Mouse (Mus musculus) adrenal gland, postnatal 4 days (tissue): ENCODE measurements around the gene Gm10320. TPM values are rescaled to one million over a fixed set of nuclear protein-coding genes. Genes with fewer than 3 reads are reported as not detected.

Source experiments
- DNase-seq, 2 experiments: peaks; one replicate each; pipeline ENCODE4 v3.0.0; 2021 to 2022; ENCODE audit warnings: low spot score in 2 of 2, mixed read lengths in 2 of 2
- total RNA-seq, 2 experiments: library from RNA; stranded (reverse); gene quantifications; 2 replicates each; pipeline ENCODE4 v1.2.3; 2021

Gene Gm10320
- total RNA-seq, 2 experiments from 2014 or later = 0.68 TPM; not detected in 1

- no peak for DNase-seq
These were observed 21.5 kb downstream of the Gm10320 start for GRCm38 (mm10) chr13:98470321-98470720.

- no peak for DNase-seq
These were observed 21.9 kb downstream of the Gm10320 start for GRCm38 (mm10) chr13:98469916-98470315.

DNA sequence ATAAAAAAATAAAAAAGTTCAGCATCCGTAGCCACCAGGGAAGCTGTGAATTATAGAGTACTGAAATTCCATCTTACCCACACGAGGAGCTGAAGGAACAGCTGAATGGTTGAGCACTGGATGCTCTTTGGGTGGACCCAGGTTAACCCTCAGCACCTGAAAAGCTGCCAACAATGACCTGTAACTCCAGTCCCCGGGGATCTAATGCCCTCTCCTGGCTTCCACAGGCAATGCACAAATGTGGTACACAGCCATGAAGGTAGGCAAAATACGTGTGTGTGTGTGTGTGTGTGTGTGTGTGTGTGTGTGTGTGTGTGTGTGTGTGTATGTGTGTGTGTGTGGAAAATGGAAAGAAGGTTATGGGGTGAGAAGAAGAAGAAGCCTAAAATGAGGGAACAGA lies 30.3 kb downstream of the Gm10320 start:
- no peak for DNase-seq

DNA sequence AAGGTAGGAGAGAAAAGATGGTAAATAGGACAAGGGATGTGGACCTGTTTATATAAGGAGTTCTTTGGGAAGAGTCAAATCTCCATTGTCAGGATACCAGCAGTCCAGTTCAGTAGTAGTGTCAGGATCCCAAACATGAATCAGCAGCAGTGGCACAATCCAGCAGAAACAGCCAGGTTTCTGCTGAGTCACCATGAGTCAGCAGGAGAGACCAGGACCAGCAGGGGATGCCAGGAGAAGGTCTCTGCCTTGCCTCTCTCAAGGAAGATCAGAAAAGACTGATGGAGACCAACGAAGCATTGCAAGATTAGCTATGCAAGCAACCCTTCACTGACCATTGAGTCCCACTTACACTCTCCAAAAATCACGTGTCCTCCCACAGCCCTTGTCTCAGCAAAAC lies 35.4 kb downstream of the Gm10320 start:
- no peak for DNase-seq

DNA sequence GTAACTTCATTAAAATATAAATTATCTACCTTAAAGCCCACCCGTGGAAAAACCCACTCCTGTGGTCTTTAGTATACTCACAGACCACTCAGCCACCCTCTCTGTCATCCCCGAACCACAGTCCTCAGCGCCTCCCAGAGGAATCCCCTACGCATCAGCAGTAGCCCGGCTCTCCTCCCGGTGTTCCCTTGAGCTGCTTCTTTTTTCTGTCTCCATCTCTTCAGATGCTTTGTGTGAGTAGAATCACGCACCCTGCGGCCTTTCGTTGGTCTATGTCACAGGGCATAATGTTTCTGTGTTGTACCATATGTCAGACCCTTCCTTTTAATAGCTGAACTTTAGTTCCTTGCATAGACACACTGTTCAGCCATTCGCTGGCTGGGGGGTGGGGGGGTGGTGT lies 36.2 kb downstream of the Gm10320 start:
- DNase-seq = no peak

DNA sequence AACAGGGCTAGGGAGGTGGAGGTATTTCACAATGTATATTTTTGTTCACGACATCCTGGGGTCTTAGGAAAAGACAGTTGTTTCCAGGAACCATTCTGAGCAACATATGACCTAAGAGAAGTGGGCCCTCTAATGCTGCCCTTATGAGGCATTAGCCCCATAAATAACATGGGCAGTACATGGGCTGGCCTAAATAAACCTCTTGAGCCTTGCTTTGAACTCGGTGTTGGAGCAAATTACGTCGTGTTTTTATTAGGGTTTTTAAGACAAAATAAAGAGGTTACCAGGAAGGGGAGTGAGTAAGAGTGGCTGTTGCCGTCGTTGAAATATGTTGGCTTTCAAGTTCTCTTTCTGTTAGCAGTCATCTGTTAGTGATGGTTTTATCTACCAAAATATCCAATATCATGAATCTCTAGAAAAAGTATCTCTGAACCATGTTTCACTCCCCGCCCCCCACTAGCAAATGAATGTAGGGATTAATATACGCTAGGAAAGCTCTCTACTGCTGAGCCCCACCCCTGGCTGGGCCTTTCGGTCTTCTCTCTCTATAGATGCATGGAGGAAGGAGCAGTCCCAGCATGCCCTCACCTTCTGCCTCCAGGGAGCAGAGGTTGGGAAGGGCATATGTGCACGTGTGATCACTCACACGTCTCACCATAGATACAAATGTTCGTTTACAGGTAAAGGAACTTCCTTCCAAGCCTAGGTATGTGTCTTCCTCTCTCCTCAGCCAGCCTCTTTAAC lies 37.4 kb downstream of the Gm10320 start:
- DNase-seq = no peak

GRCm38 (mm10) chr13:98453146-98453545 lies 38.7 kb downstream of the Gm10320 start:
- no peak for DNase-seq

DNA sequence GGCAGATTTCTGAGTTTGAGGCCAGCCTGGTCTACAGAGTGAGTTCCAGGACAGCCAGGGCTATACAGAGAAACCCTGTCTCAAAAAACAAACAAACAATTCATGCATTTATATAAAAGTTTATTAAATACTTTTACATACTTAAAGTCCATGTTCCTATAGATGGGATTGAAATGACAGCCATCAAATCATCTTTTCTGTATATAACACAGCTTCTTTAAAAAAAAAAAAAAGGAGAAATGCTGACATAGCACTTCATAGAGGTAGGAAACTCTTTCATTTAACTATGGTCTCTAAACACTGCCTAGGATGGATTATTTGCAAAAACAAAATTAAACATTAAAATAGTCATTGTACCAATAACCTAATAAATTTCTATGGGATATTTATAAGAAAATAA lies 43.1 kb downstream of the Gm10320 start:
- no peak for DNase-seq

DNA sequence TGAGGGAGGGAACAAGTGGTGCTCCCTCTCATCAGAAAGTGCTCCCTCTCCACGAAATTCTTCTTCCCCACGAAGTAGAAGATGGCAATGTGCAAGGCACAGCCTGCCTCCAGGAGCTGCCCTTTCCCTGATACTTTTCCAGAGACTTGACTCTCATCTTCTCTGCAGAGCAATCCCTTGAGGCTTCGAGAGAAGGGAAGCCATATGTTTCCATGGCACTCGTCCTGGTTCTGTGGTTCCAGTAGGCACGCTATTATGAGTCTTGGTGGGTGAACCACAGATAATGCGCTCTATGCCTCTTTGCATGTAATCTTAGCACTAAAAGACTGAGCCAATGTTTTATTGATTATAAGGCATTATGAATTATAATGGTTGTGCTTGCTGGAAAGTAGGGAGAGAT lies 44.1 kb downstream of the Gm10320 start:
- no peak for DNase-seq

DNA sequence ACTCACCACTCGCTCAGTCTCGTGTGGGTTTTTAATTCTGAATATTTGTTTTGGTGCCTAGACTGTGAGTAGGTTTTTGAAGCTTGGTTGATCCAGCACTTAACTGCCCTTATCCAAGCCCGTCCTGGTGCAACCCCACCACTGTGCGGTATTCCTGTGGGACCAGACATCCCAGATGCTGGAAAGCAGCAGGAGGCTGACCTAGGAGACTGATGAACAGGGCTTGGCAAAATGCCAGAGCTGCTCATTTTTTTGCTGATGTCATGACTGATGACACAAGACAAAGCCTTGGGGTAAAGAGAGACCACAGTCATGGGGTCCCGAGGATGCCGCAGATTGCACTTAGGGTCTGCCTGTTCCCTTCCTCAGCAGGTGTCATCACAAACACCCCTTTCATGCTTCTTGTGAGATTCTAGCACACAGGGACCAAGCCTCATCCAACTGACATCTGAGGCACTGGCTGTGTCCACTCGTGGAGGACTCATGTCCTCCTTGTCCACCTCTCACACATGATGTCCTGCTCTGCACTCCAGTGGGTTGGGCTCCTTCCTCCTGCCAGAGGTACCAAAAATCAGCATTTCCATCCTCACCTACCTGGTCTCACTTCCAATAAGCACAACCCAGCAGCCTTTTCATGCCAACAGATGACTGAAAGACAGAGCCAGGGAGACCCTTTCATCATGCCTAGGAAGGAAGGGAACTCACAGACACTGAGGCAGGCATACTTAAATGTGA lies 46.2 kb downstream of the Gm10320 start:
- no peak for DNase-seq

DNA sequence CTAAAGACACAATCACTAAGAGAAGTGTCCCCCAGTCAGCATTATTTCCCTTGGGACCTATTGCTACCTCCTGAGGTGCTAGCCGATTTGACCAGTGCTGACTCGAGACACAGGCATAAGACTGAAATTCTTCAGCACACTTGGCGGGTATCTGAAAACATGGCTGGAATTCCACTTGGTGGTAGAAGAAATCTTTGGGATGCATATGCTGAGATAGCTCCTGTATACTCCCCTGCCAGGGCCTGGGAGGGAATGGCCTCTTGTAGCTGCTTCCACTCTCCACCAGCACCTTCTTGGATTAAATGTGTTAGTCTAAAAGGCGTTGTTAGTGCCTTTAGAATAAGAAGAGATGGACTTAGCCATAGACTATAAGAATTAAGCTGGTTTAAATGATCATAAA lies 50.8 kb downstream of the Gm10320 start:
- no peak for DNase-seq

DNA sequence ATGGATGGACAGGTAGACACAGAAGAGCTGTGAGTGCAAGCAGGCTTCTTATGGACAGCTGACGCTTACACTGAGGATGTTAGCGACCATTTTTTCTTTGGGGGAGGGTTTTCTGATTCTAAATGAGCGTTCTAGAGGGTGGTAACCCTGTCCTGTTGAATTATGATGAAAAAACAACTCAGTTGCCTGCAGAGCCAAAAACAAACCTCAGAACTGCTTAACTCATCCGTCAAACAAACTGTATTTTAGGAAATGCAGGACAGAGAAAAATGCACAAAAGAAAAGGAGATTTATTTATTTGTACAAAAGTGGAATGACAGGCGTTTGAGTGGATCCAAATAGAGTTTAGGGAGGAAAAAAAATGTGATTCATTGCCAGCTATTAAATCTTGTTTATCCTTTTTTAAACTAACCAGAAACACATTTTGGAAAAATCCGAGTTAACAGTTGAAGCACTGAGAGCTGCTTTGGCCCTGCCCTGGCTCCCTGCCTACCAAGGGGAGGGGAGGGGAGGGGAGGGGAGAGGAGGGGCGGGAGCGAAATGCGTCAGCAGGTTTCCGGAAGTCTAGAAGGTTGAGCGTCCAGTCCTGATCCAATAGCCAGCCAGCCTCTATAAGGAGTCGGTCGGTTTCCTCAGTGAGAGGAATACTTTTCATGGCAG lies 51.4 kb downstream of the Gm10320 start:
- DNase-seq = no peak

Other genes with a start within 250 kb of the Gm10320 start
- 10 to 100 TPM; 26.0 to 29.6 TPM for gene Utp15, start 229.0 kb downstream of the Gm10320 start, total RNA-seq
- gene Ankra2, start 228.9 kb downstream of the Gm10320 start, total RNA-seq = 10 to 100 TPM; 35.3 to 36.2 TPM
- gene Gm21976, start 212.1 kb downstream of the Gm10320 start, total RNA-seq = not detected
- gene Btf3, start 175.0 kb downstream of the Gm10320 start, total RNA-seq = 100 to 1,000 TPM; 464 TPM
- gene Foxd1, start 137.8 kb downstream of the Gm10320 start, total RNA-seq = 1 to 10 TPM; 2.3 to 3.7 TPM
- gene Tmem174, start 145.4 kb upstream of the Gm10320 start, total RNA-seq = 10 to 100 TPM in 1 of 2 experiments, under 1 TPM in 1; 0.34 to 13.4 TPM
- 1 to 10 TPM in 1 of 2 experiments, under 1 TPM in 1; 0.54 to 2.5 TPM for gene Tmem171, start 202.8 kb upstream of the Gm10320 start, total RNA-seq